ENCODE assay signal across 15 mouse cellular contexts in genomic region chr9:90008138-90008537, GRCm38 (mm10). TPM values are rescaled to one million over a fixed set of nuclear protein-coding genes. Genes with fewer than 3 reads are reported as not detected.
DNase-seq lines count a peak whose midpoint lies in the region; ATAC-seq and TF ChIP-seq lines count a peak whose summit lies in the region.
"Had no signal": no experiment of that assay in that cellular context is flagged by ENCODE, and none has a peak within 500 bp of the region (broad histone marks: within the 10 kb centered on the region; RNA-seq: fewer than 3 reads in every experiment).

No protein-coding gene starts in this region.

- ATAC-seq in kidney, embryonic 15.5 days (replicated peaks; ENCODE audit: low FRiP score): peak; percentile 52
- ATAC-seq in midbrain, embryonic 14.5 days (ENCODE audit: low FRiP score, low TSS enrichment): peak; percentile 7; the same call in 1 of the 2 replicates
- no peak for ATAC-seq in midbrain, embryonic 15.5 days (replicated peaks)
- peak; percentile 91 for ATAC-seq in lung, postnatal 0 days
- ATAC-seq in stomach, postnatal 0 days (ENCODE audit: low FRiP score, low TSS enrichment): peak; percentile 46; the same call in 1 of the 2 replicates
- ATAC-seq: forebrain, embryonic 14.5 days had no signal

- no peaks in the 10 kb centered on the region for H3K36me3 ChIP-seq in kidney, embryonic 15.5 days
- no peaks in the 10 kb centered on the region for H3K36me3 ChIP-seq in midbrain, embryonic 14.5 days (ENCODE audit: control insufficient read depth, insufficient read depth, low read length)
- no peaks in the 10 kb centered on the region for H3K36me3 ChIP-seq in midbrain, embryonic 15.5 days (replicated peaks)
- H3K36me3 ChIP-seq in lung, postnatal 0 days (ENCODE audit: insufficient read depth, low read length): no peaks in the 10 kb centered on the region
- no peaks in the 10 kb centered on the region for H3K36me3 ChIP-seq in stomach, postnatal 0 days (ENCODE audit: control insufficient read depth, insufficient read depth, low read length)
- H3K36me3 ChIP-seq: G1E; hindbrain, embryonic 13.5 days; liver, embryonic 15.5 days had no signal

- no peaks in the 10 kb centered on the region for H3K27me3 ChIP-seq in kidney, embryonic 15.5 days
- no peaks in the 10 kb centered on the region for H3K27me3 ChIP-seq in midbrain, embryonic 14.5 days (ENCODE audit: control insufficient read depth, insufficient read depth, low read length)
- H3K27me3 ChIP-seq in midbrain, embryonic 15.5 days (replicated peaks): no peaks in the 10 kb centered on the region
- no peaks in the 10 kb centered on the region for H3K27me3 ChIP-seq in lung, postnatal 0 days (replicated peaks; ENCODE audit: insufficient read depth, low read length)
- H3K27me3 ChIP-seq in stomach, postnatal 0 days (ENCODE audit: control insufficient read depth, insufficient read depth, low read length): no peaks in the 10 kb centered on the region
- H3K27me3 ChIP-seq: hindbrain, embryonic 13.5 days; liver, embryonic 15.5 days had no signal

- no peak overlapping the region for H3K4me3 ChIP-seq in kidney, embryonic 15.5 days (replicated peaks)
- no peak overlapping the region for H3K4me3 ChIP-seq in midbrain, embryonic 14.5 days (replicated peaks; ENCODE audit: low read depth, low read length)
- H3K4me3 ChIP-seq in midbrain, embryonic 15.5 days: no peak overlapping the region
- no peak overlapping the region for H3K4me3 ChIP-seq in lung, postnatal 0 days (ENCODE audit: low read depth, low read length)
- no peak overlapping the region for H3K4me3 ChIP-seq in stomach, postnatal 0 days (ENCODE audit: low read depth, low read length)
- H3K4me3 ChIP-seq: heart, adult 2 months; hindbrain, embryonic 13.5 days; liver, embryonic 15.5 days had no signal

- no peaks in the 10 kb centered on the region for H3K9me3 ChIP-seq in kidney, embryonic 15.5 days (replicated peaks)
- H3K9me3 ChIP-seq in midbrain, embryonic 14.5 days (ENCODE audit: control insufficient read depth, low read length): no peaks in the 10 kb centered on the region
- H3K9me3 ChIP-seq in midbrain, embryonic 15.5 days: no peaks in the 10 kb centered on the region
- H3K9me3 ChIP-seq in lung, postnatal 0 days (ENCODE audit: low read length): no peaks in the 10 kb centered on the region
- H3K9me3 ChIP-seq in stomach, postnatal 0 days (ENCODE audit: control insufficient read depth, low read length): no peaks in the 10 kb centered on the region
- H3K9me3 ChIP-seq: liver, embryonic 15.5 days had no signal

- no peaks in the 10 kb centered on the region for H3K4me1 ChIP-seq in kidney, embryonic 15.5 days
- no peaks in the 10 kb centered on the region for H3K4me1 ChIP-seq in midbrain, embryonic 14.5 days (ENCODE audit: control insufficient read depth, insufficient read depth, low read length)
- H3K4me1 ChIP-seq in midbrain, embryonic 15.5 days: no peaks in the 10 kb centered on the region
- H3K4me1 ChIP-seq in lung, postnatal 0 days (ENCODE audit: insufficient read depth, low read depth, low read length): peaks cover 8% of the 10 kb centered on the region; the same call in 1 of the 2 replicates
- H3K4me1 ChIP-seq in stomach, postnatal 0 days (replicated peaks; ENCODE audit: control insufficient read depth, insufficient read depth): no peaks in the 10 kb centered on the region
- H3K4me1 ChIP-seq: hindbrain, embryonic 13.5 days; liver, embryonic 15.5 days had no signal

- peak; percentile 100 for TF ChIP-seq EP300 in lung, postnatal 0 days (IDR thresholded peaks at IDR 0.05)
- no peak for TF ChIP-seq EP300 in stomach, postnatal 0 days (optimal IDR thresholded peaks at IDR 0.05)

- TF ChIP-seq CTCF in lung, postnatal 0 days (IDR thresholded peaks at IDR 0.05): no peak
- TF ChIP-seq CTCF in stomach, postnatal 0 days (IDR thresholded peaks at IDR 0.05; ENCODE audit: low read depth): no peak

- no peak overlapping the region for H3K27ac ChIP-seq in kidney, embryonic 15.5 days
- H3K27ac ChIP-seq in midbrain, embryonic 14.5 days (replicated peaks; ENCODE audit: low read depth, low read length): no peak overlapping the region
- no peak overlapping the region for H3K27ac ChIP-seq in midbrain, embryonic 15.5 days
- peak overlapping the region; percentile 92 for H3K27ac ChIP-seq in lung, postnatal 0 days (ENCODE audit: low read length)
- no peak overlapping the region for H3K27ac ChIP-seq in stomach, postnatal 0 days (replicated peaks)
- H3K27ac ChIP-seq: heart, adult 2 months; hindbrain, embryonic 13.5 days; liver, embryonic 15.5 days had no signal

- no peak overlapping the region for H3K4me2 ChIP-seq in kidney, embryonic 15.5 days
- H3K4me2 ChIP-seq in midbrain, embryonic 14.5 days (ENCODE audit: low read length): no peak overlapping the region
- no peak overlapping the region for H3K4me2 ChIP-seq in midbrain, embryonic 15.5 days
- H3K4me2 ChIP-seq in lung, postnatal 0 days (replicated peaks; ENCODE audit: low read depth, low read length): no peak overlapping the region
- no peak overlapping the region for H3K4me2 ChIP-seq in stomach, postnatal 0 days (replicated peaks; ENCODE audit: low read depth)
- H3K4me2 ChIP-seq: hindbrain, embryonic 13.5 days; liver, embryonic 15.5 days had no signal

- no peak for DNase-seq in kidney, adult 9 months
- no peak for DNase-seq in midbrain, embryonic 14.5 days
- peak; percentile 93 for DNase-seq in lung, postnatal 0 days (ENCODE audit: low spot score)
- DNase-seq in stomach, postnatal 0 days (ENCODE audit: low spot score): no peak
- no peak for DNase-seq in left cerebral cortex, adult 8-10 months (ENCODE audit: low spot score in 2 of 2)
- DNase-seq: adrenal gland, postnatal 10 days; cerebellum, adult 8-10 months; heart, adult 2 months; right cerebral cortex, postnatal 14 days had no signal

- H3K9ac ChIP-seq in kidney, embryonic 15.5 days: no peak overlapping the region
- H3K9ac ChIP-seq in midbrain, embryonic 14.5 days (replicated peaks; ENCODE audit: low read length): no peak overlapping the region
- H3K9ac ChIP-seq in midbrain, embryonic 15.5 days: no peak overlapping the region
- no peak overlapping the region for H3K9ac ChIP-seq in lung, postnatal 0 days (replicated peaks; ENCODE audit: low read depth)
- no peak overlapping the region for H3K9ac ChIP-seq in stomach, postnatal 0 days (ENCODE audit: low read length)
- H3K9ac ChIP-seq: hindbrain, embryonic 13.5 days; liver, embryonic 15.5 days had no signal

- 72% methylated on average over 6 of the region's 6 CpGs for WGBS in kidney, embryonic 15.5 days
- 90% methylated on average over 6 of the region's 6 CpGs for WGBS in midbrain, embryonic 14.5 days
- 93% methylated on average over 6 of the region's 6 CpGs for WGBS in midbrain, embryonic 15.5 days
- WGBS in lung, postnatal 0 days: 47% methylated on average over 6 of the region's 6 CpGs
- WGBS in stomach, postnatal 0 days: 68% methylated on average over 6 of the region's 6 CpGs

RNA-seq across cellular contexts. Expression of gene Ctsh, which starts 45.8 kb away (rescaled TPM):
- 98.2 and 112 TPM in 2 replicates for polyA plus RNA-seq in kidney, embryonic 15.5 days (2015; fragmentation: Nextera tagmentation; extraction: Ambion mirVana)
- polyA plus RNA-seq in midbrain, embryonic 14.5 days (2014; fragmentation: Nextera tagmentation; extraction: Ambion mirVana): 8.6 and 20.9 TPM in 2 replicates
- 21.3 and 24.0 TPM in 2 replicates for polyA plus RNA-seq in midbrain, embryonic 15.5 days (2015; fragmentation: Nextera tagmentation; extraction: Ambion mirVana)
- polyA plus RNA-seq in lung, postnatal 0 days (2015; fragmentation: Nextera tagmentation; extraction: Ambion mirVana): 2,236 and 2,487 TPM in 2 replicates
- polyA plus RNA-seq in stomach, postnatal 0 days (2015; fragmentation: Nextera tagmentation; extraction: Ambion mirVana): 145 and 152 TPM in 2 replicates
- total RNA-seq in left cerebral cortex, adult 8-10 months (2022): 10 to 100 TPM; 16.2 to 42.2 (median 32.4) TPM
- polyA plus RNA-seq: G1E had no signal

Comparison
In these comparisons a context has a peak if more than half of its experiments do, and no peak if none do; other contexts are left out.
1. RNA of gene Ctsh, which starts 45.8 kb away (polyA plus RNA-seq): 2,236 to 2,487 TPM in lung, postnatal 0 days; 145 to 152 TPM in stomach, postnatal 0 days, 98.2 to 112 TPM in kidney, embryonic 15.5 days, 21.3 to 24.0 TPM in midbrain, embryonic 15.5 days and 8.6 to 20.9 TPM in midbrain, embryonic 14.5 days; every median in the first group is over 10 times any median in the second.